Mouse (Mus musculus): ENCODE measurements around the gene Npw. TPM values are rescaled to one million over a fixed set of nuclear protein-coding genes. Genes with fewer than 3 reads are reported as not detected.
A peak's percentile ranks its signal among the peaks of the same experiment; 100 is the strongest.

Npw gene
- polyA plus RNA-seq (2016; fragmentation: Nextera tagmentation; extraction: Ambion mirVana): not detected in 2 replicates

DNA sequence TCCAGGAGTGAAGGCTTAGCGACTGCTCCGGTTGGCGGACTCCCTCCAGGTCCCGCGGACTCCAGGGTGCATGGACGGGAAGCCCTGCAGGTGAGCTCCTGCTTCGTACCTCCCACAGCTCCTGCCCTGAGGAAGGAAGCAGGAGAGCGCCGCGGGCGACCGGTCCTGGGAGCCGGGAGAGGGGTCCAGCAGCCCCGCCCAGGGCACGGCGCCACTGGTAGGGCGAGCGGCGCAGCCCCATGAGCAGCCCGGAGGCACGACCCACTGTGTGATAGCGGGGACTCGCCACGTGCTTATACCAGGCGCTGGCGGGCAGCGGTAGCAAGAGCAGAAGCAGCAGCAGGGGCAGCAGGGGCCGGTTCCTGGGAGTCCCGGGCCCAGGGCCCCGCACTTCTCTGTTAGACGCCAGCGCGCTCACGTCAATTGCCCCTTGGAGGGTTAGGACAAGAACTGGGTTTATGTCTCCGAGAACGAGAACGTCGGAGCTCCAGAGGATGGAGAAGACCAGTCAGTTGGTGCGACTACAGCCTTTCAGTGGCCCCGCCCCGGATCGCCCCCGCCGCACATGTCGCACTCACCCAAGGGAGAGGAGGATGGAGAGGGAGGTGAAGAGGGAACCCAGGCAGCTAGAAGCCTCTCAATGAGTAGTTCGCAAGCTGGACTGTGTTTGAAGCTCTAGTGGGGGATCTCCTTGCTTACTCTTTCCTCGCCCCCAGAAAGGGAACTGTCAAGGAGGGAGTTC lies at the start of gene Npw:
Gene Npw, minus strand, starts transcription at position 441 of the 742 bp plus-strand sequence.
- Histone ChIP-seq H3K27ac (no peak within 1 kb of the TSS), H3K4me1 (peaks cover 9% of the 10 kb centered on the region), H3K36me3 (no peaks in the 10 kb centered on the region), H3K4me2 (replicated peaks) (peak within 1 kb of the TSS; percentile 68), H3K27me3 (replicated peaks) (peaks cover 47% of the 10 kb centered on the region), H3K9me3 (no peaks in the 10 kb centered on the region), H3K4me3 (peak within 1 kb of the TSS; percentile 33), H3K9ac (peak within 1 kb of the TSS; percentile 42; the same call in 1 of the 2 replicates)
- ATAC-seq (ENCODE audit: low FRiP score, low read depth): no peak
- 1% methylated on average over 47 of the region's 47 CpGs for WGBS

GRCm38 (mm10) chr17:24707801-24708425 lies 49.7 kb upstream of the Npw start:
- Histone ChIP-seq H3K9ac (peak overlapping the region; percentile 72), H3K9me3 (no peaks in the 10 kb centered on the region), H3K36me3 (peaks cover 17% of the 10 kb centered on the region), H3K4me2 (replicated peaks) (peak overlapping the region; percentile 68), H3K27me3 (replicated peaks) (no peaks in the 10 kb centered on the region), H3K27ac (no peak overlapping the region), H3K4me1 (peaks cover 20% of the 10 kb centered on the region), H3K4me3 (peak overlapping the region; percentile 80)
- 7% methylated on average over 24 of the region's 24 CpGs for WGBS
- ATAC-seq (ENCODE audit: low FRiP score, low read depth): peak; percentile 51; the same call in 1 of the 2 replicates

DNA sequence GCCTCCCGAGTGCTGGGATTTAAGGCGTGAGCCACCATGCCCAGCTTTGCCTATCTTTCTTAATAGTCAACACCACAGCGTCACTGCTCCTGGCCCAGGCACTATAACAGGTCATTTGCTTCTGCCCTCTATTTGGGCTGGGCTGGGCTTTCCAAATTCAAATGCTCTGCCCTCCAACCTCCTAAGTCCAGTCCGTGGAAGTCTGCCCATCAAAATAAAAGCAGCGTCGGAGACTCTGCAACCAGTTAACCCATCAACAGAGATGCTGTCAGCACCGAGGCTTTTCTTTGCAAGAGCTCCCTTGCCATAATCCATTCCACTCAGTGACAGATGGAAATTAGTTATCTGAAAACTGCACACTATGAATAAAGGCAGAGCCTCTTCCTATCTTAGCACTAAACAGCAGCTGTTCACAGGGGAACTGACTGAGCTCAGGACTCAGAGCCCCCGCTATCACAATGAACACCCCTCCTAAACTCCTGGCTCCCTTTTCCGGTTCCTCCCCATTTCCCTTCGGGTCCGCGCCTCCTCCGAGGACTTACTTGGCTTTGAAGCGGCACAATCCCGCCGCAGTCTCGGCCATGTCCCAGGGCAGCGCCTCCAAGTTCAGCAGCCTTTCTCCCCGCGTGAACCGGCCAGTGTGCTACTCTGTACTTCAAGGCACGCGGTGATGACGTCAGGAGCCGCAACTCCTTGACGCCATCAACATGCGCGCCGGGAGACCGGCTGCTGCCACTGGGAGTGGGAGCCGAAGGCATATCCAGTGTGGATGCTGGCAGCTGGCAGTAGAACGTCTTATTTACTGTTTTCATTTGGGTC lies 48.9 kb upstream of the Npw start, which contains the start of gene Tbl3:
Gene Tbl3, minus strand, starts transcription at position 679 of the 819 bp plus-strand sequence.
- Histone ChIP-seq H3K27ac (no peak within 1 kb of the TSS), H3K36me3 (peaks cover 24% of the 10 kb centered on the region), H3K4me1 (peaks cover 20% of the 10 kb centered on the region), H3K9ac (peak within 1 kb of the TSS; percentile 72), H3K4me2 (replicated peaks) (peak within 1 kb of the TSS; percentile 68), H3K9me3 (no peaks in the 10 kb centered on the region), H3K27me3 (replicated peaks) (no peaks in the 10 kb centered on the region), H3K4me3 (peak within 1 kb of the TSS; percentile 80)
- ATAC-seq (ENCODE audit: low FRiP score, low read depth): peak; percentile 81
- 4% methylated on average over 32 of the region's 32 CpGs for WGBS

GRCm38 (mm10) chr17:24705821-24706220 lies 47.6 kb upstream of the Npw start:
- no peak overlapping the region for H3K4me3 ChIP-seq
- no peak overlapping the region for H3K27ac ChIP-seq
- H3K27me3 ChIP-seq (replicated peaks): no peaks in the 10 kb centered on the region
- peak overlapping the region; percentile 68; the same call in 1 of the 2 replicates for H3K4me2 ChIP-seq (replicated peaks)
- no peaks in the 10 kb centered on the region for H3K9me3 ChIP-seq
- peaks cover 37% of the 10 kb centered on the region for H3K36me3 ChIP-seq
- WGBS: 89% methylated on average over 3 of the region's 3 CpGs
- no peak overlapping the region for H3K9ac ChIP-seq
- ATAC-seq (ENCODE audit: low FRiP score, low read depth): no peak
- H3K4me1 ChIP-seq: peaks cover 20% of the 10 kb centered on the region

GRCm38 (mm10) chr17:24701251-24701650 lies 43.0 kb upstream of the Npw start:
- H3K27me3 ChIP-seq (replicated peaks): no peaks in the 10 kb centered on the region
- no peak overlapping the region for H3K27ac ChIP-seq
- no peak for ATAC-seq (ENCODE audit: low FRiP score, low read depth)
- WGBS: 90% methylated on average over 9 of the region's 9 CpGs
- H3K4me3 ChIP-seq: no peak overlapping the region
- peaks cover 27% of the 10 kb centered on the region for H3K4me1 ChIP-seq
- no peak overlapping the region for H3K9ac ChIP-seq
- no peak overlapping the region for H3K4me2 ChIP-seq (replicated peaks)
- H3K36me3 ChIP-seq: peaks cover 52% of the 10 kb centered on the region
- H3K9me3 ChIP-seq: no peaks in the 10 kb centered on the region

- H3K36me3 ChIP-seq: peaks cover 46% of the 10 kb centered on the region
- WGBS: 76% methylated on average over 2 of the region's 2 CpGs
Measured at GRCm38 (mm10) chr17:24699473-24699872, 41.2 kb upstream of the Npw start.

DNA sequence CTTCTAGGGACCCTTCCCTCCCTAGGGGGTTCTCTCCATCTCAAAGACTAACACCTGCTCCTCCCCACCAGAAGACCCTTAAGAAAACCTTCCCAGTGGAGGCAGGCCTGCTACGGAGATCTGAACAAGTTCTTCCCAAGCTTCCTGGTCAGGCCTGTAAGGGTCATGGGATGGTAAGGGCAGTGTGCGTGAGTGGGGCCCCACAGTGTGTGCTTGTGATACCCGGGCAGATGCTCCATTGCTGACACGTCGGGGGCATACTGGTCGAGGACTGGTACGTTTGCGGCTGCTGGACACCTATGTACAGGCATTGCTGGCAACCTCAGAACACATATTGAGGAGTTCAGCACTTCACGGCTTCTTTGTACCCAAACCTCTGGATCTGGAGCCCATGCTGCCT lies 40.5 kb upstream of the Npw start:
- Histone ChIP-seq H3K9me3 (no peaks in the 10 kb centered on the region), H3K4me2 (replicated peaks) (no peak overlapping the region), H3K27me3 (replicated peaks) (no peaks in the 10 kb centered on the region), H3K4me3 (no peak overlapping the region), H3K36me3 (peaks cover 39% of the 10 kb centered on the region), H3K27ac (no peak overlapping the region), H3K4me1 (peaks cover 28% of the 10 kb centered on the region), H3K9ac (no peak overlapping the region)
- 62% methylated on average over 9 of the region's 9 CpGs for WGBS
- no peak for ATAC-seq (ENCODE audit: low FRiP score, low read depth)

More at GRCm38 (mm10) chr17:24699473-24699872, 41.2 kb upstream of the Npw start:
- no peaks in the 10 kb centered on the region for H3K27me3 ChIP-seq (replicated peaks)
- H3K4me2 ChIP-seq (replicated peaks): no peak overlapping the region
- no peaks in the 10 kb centered on the region for H3K9me3 ChIP-seq
- H3K4me1 ChIP-seq: peaks cover 25% of the 10 kb centered on the region
- no peak for ATAC-seq (ENCODE audit: low FRiP score, low read depth)
- H3K9ac ChIP-seq: no peak overlapping the region
- H3K4me3 ChIP-seq: no peak overlapping the region
- H3K27ac ChIP-seq: no peak overlapping the region

DNA sequence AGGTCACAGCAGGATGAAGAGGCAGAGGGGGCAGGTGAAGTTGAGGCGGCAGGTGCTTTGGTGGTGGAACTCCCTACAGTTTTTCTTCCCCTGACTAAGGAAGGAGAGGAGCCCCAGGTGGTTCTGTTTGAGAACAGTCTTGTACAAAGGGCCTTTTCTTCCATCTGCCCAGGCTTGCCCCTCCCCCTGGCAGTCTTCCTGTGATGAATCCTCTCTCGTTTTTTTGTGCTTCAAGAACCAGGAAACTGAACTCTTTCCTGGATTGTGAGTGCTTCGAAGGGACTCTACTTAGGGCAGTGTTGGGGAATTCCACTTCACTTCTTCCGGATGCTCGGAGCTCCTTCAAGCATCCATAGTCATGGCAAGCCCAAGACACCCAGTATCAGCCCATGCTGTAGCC lies 39.7 kb upstream of the Npw start:
- 24% methylated on average over 5 of the region's 5 CpGs for WGBS
- Histone ChIP-seq H3K27ac (no peak overlapping the region), H3K27me3 (replicated peaks) (no peaks in the 10 kb centered on the region), H3K4me1 (peaks cover 28% of the 10 kb centered on the region), H3K36me3 (peaks cover 40% of the 10 kb centered on the region), H3K4me2 (replicated peaks) (no peak overlapping the region), H3K4me3 (no peak overlapping the region), H3K9me3 (no peaks in the 10 kb centered on the region), H3K9ac (no peak overlapping the region)
- no peak for ATAC-seq (ENCODE audit: low FRiP score, low read depth)

DNA sequence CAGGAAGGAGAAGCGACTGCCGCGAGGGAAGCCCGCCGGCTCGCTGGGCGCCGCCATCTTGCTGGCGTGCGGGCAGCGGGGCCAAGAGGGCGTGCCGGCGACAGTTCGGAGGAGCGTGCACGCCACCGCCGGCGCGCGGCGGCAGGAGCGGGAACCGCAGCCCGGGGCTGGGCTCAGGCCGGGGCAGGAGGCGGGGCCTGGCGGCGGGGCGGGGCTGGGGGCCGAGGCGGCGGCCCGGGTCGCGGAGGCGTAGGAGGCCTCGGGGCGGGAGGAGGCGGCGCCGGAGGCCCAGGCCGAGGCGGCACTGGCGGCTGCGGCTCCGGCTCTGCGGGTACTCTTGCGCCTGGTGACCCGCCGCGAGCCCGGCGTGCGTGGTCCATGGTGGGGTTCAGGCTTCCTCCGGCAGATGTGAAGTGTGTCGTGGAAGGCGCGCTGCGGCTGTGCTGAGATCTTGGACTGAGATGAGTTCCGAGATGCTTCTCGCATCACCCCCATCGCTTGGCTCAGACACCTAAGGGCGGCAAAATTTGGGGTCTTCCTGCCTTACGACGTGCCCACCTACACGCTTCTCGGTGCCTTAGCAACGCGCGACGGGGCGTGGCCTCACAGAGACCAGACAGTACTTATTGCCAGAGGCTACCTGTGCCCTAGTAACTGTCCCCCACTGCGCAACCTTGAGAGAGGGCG lies 37.9 kb upstream of the Npw start, which contains the start of the genes Gfer and Noxo1:
Gene Gfer, minus strand, starts transcription at position 146 of the 687 bp plus-strand sequence.
Gene Noxo1, plus strand, starts transcription at position 224 of the 687 bp plus-strand sequence.
- Histone ChIP-seq H3K4me1 (peaks cover 28% of the 10 kb centered on the region), H3K27me3 (replicated peaks) (peaks cover 4% of the 10 kb centered on the region; the same call in 1 of the 2 replicates), H3K4me3 (peak within 1 kb of the TSS; percentile 79), H3K9ac (peak within 1 kb of the TSS; percentile 76), H3K36me3 (peaks cover 34% of the 10 kb centered on the region), H3K27ac (peak within 1 kb of the TSS; percentile 83), H3K4me2 (replicated peaks) (peak within 1 kb of the TSS; percentile 80), H3K9me3 (no peaks in the 10 kb centered on the region)
- peak; percentile 83 for ATAC-seq (ENCODE audit: low FRiP score, low read depth)
- under 1% methylated on average over 71 of the region's 76 CpGs for WGBS

DNA sequence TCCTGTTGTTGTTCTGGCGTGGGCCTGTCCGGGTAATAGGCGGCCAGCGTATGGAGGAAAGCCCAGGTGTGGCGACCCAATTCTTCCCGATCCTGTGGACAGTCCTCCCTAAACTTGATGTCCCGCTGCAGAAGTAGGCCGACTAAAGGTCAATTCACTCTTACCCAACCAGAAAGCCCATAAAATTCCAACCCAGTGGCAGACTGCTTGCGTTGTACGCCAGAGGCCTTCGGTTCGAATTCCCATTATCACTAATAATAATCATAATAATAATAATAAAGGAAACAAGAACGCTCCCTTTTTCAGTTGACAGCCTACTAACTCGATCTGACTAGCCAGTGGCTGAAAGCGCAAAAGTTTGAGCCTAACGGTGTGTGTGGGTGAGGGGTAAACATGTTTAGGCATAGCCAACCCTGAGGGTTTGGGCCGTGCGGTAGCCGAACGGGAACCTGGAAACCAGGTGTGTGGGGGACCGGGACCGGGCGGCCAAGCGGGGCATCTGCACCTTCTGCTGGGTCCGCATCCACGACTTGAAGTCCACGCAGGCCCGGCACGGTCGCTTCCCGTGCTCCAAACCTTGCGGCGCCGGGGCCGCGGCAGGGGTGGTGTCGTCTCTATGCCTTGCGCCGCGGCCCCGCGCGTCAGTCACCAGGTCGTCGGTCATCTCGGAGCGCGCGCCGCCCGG lies 37.2 kb upstream of the Npw start:
- Histone ChIP-seq H3K4me1 (peaks cover 28% of the 10 kb centered on the region), H3K4me3 (peak overlapping the region; percentile 79), H3K27ac (peak overlapping the region; percentile 27; the same call in 1 of the 2 replicates), H3K36me3 (peaks cover 27% of the 10 kb centered on the region), H3K9ac (peak overlapping the region; percentile 76), H3K9me3 (no peaks in the 10 kb centered on the region), H3K27me3 (replicated peaks) (peaks cover 11% of the 10 kb centered on the region), H3K4me2 (replicated peaks) (peak overlapping the region; percentile 80)
- WGBS: 5% methylated on average over 51 of the region's 51 CpGs
- peak; percentile 63 for ATAC-seq (ENCODE audit: low FRiP score, low read depth)

GRCm38 (mm10) chr17:24692385-24692784 lies 34.1 kb upstream of the Npw start:
- WGBS: 85% methylated on average over 5 of the region's 5 CpGs

More at GRCm38 (mm10) chr17:24692385-24692784, 34.1 kb upstream of the Npw start:
- no peak overlapping the region for H3K4me2 ChIP-seq (replicated peaks)
- peaks cover 16% of the 10 kb centered on the region; the same call in 1 of the 2 replicates for H3K36me3 ChIP-seq
- H3K4me1 ChIP-seq: peaks cover 28% of the 10 kb centered on the region
- H3K27me3 ChIP-seq (replicated peaks): peaks cover 40% of the 10 kb centered on the region
- H3K9ac ChIP-seq: no peak overlapping the region
- ATAC-seq (ENCODE audit: low FRiP score, low read depth): no peak
- no peaks in the 10 kb centered on the region for H3K9me3 ChIP-seq
- no peak overlapping the region for H3K27ac ChIP-seq
- no peak overlapping the region for H3K4me3 ChIP-seq

Data from neural tube, embryonic 12.5 days (tissue).